Mouse (Mus musculus) c-Kit-positive CD71-negative TER-119-negative erythroid progenitor cells, embryonic 14.5 days (primary cell): ENCODE measurements at regions not wholly inside any gene's neighbourhood (a gene's known extent, or its start where the extent isn't known, plus 50 kb on each side); places are given as distances from the start of the nearest gene placed in this dataset.

Experiments used
- DNase-seq: peaks from one replicate; pipeline ENCODE4 v3.0.0-alpha.2; 2013; ENCODE audit warnings: low read depth

- no peak for DNase-seq
Observed at GRCm38 (mm10) chr17:66252926-66253325, 129.6 kb downstream of the Ddx11 start.

- DNase-seq = no peak
Observed at GRCm38 (mm10) chr17:66259697-66260096, 136.4 kb downstream of the Ddx11 start.

- no peak for DNase-seq
Observed at GRCm38 (mm10) chr17:66262681-66263240, 139.4 kb downstream of the Ddx11 start.

- DNase-seq = no peak
Observed at GRCm38 (mm10) chr17:66263405-66263804, 140.1 kb downstream of the Ddx11 start.

GRCm38 (mm10) chr17:66266803-66267202 lies 143.5 kb downstream of the Ddx11 start:
- no peak for DNase-seq

- no peak for DNase-seq
Observed at GRCm38 (mm10) chr17:66267831-66268230, 144.5 kb downstream of the Ddx11 start.

GRCm38 (mm10) chr17:66269567-66269966 lies 146.2 kb downstream of the Ddx11 start:
- no peak for DNase-seq

GRCm38 (mm10) chr17:66271906-66272305 lies 148.6 kb downstream of the Ddx11 start:
- DNase-seq = no peak

GRCm38 (mm10) chr17:66276778-66277177 lies 153.5 kb downstream of the Ddx11 start:
- DNase-seq = no peak

GRCm38 (mm10) chr17:66278037-66278436 lies 154.7 kb downstream of the Ddx11 start:
- no peak for DNase-seq

- DNase-seq = no peak
Observed at GRCm38 (mm10) chr17:66285295-66285694, 162.0 kb downstream of the Ddx11 start.
